Mouse (Mus musculus) heart, embryonic 16.5 days (tissue): Measurements from ENCODE around the gene Nomo1. TPM values are rescaled to one million over a fixed set of nuclear protein-coding genes. Genes with fewer than 3 reads are reported as not detected.

ENCODE experiments used
- ATAC-seq: fragments of 200-750 bp; cut with Nextera tagmentation; replicated peaks from 2 replicates; pipeline ENCODE4 v1.8.0; 2017; ENCODE audit warnings: moderate number of reproducible peaks; ENCODE audit not compliant: insufficient read depth, low FRiP score; ENCODE audit errors: extremely low read depth
- H3K27ac ChIP-seq: fragments of 300-500 bp; sonication (generic); 2 replicates; pipeline ENCODE4 v1.5.1; 2014; ENCODE audit warnings: mild to moderate bottlenecking, low read length, control low read depth, moderate library complexity
- H3K27me3 ChIP-seq: fragments of 300-500 bp; sonication (generic); 2 replicates; pipeline ENCODE4 v1.6.1; 2014; ENCODE audit warnings: low read length, mixed read lengths; ENCODE audit not compliant: control insufficient read depth, insufficient read depth
- H3K36me3 ChIP-seq: fragments of 300-500 bp; sonication (generic); 2 replicates; pipeline ENCODE4 v1.6.1; 2014; ENCODE audit not compliant: control insufficient read depth, insufficient read depth
- H3K4me1 ChIP-seq: fragments of 300-500 bp; sonication (generic); 2 replicates; pipeline ENCODE4 v1.6.1; 2014; ENCODE audit warnings: low read length, mixed read lengths; ENCODE audit not compliant: control insufficient read depth, insufficient read depth
- H3K4me2 ChIP-seq: fragments of 300-500 bp; sonication (generic); 2 replicates; pipeline ENCODE4 v1.6.1; 2014; ENCODE audit warnings: low read depth, mild to moderate bottlenecking, control low read depth, low read length
- H3K4me3 ChIP-seq: fragments of 300-500 bp; sonication (generic); 2 replicates; pipeline ENCODE4 v1.5.1; 2014; ENCODE audit warnings: mild to moderate bottlenecking, control low read depth, low read length
- H3K9ac ChIP-seq: fragments of 300-500 bp; sonication (generic); 2 replicates; pipeline ENCODE4 v1.6.1; 2014; ENCODE audit warnings: low read length, control low read depth
- H3K9me3 ChIP-seq: fragments of 300-500 bp; sonication (generic); replicated peaks from 2 replicates; pipeline ENCODE4 v1.6.1; 2016; ENCODE audit warnings: low read length; ENCODE audit not compliant: control insufficient read depth
- WGBS: fragments of 180-500 bp; shearing (Covaris S2); extraction: QIAGEN DNeasy Blood & Tissue Kit; methylation state at CpG from one replicate; pipeline ENCODE4 v1.1.7; 2014; 5-methylcytosine and 5-hydroxymethylcytosine counted together
- polyA plus RNA-seq: library from polyadenylated mRNA; unstranded; fragments of >200 nt; fragmentation: Nextera tagmentation; extraction: Ambion mirVana; gene quantifications from 2 replicates; pipeline ENCODE4 v1.2.1, GENCODE M21; 2015

The Nomo1 gene
- polyA plus RNA-seq, 1 experiment from 2014 or later = 36.2 TPM

GRCm38 (mm10) chr7:46019594-46019993 is 13.9 kb upstream of the Nomo1 start:
- Histone ChIP-seq H3K4me1 (no peaks in the 10 kb centered on the region), H3K4me3 (no peak overlapping the region), H3K27me3 (no peaks in the 10 kb centered on the region), H3K9ac (no peak overlapping the region), H3K9me3 (no peaks in the 10 kb centered on the region), H3K27ac (no peak overlapping the region), H3K4me2 (no peak overlapping the region), H3K36me3 (no peaks in the 10 kb centered on the region)
- 57% methylated on average over 3 of the region's 3 CpGs for WGBS
- ATAC-seq = no peak

- Histone ChIP-seq H3K27me3 (no peaks in the 10 kb centered on the region), H3K27ac (no peak overlapping the region), H3K36me3 (no peaks in the 10 kb centered on the region), H3K4me3 (no peak overlapping the region), H3K4me1 (no peaks in the 10 kb centered on the region), H3K4me2 (no peak overlapping the region), H3K9me3 (no peaks in the 10 kb centered on the region), H3K9ac (no peak overlapping the region)
- 21% methylated on average over 4 of the region's 4 CpGs for WGBS
- ATAC-seq = no peak
These were observed 11.5 kb upstream of the Nomo1 start for GRCm38 (mm10) chr7:46021951-46022350.

- Histone ChIP-seq H3K4me2 (no peak overlapping the region), H3K9me3 (no peaks in the 10 kb centered on the region), H3K27ac (no peak overlapping the region), H3K36me3 (no peaks in the 10 kb centered on the region), H3K9ac (no peak overlapping the region), H3K4me3 (no peak overlapping the region), H3K4me1 (no peaks in the 10 kb centered on the region), H3K27me3 (no peaks in the 10 kb centered on the region)
- WGBS = 70% methylated on average over 9 of the region's 9 CpGs
- no peak for ATAC-seq
These were observed 8.1 kb upstream of the Nomo1 start for GRCm38 (mm10) chr7:46025436-46025835.

GRCm38 (mm10) chr7:46028681-46029080 is 4.8 kb upstream of the Nomo1 start:
- no peak for ATAC-seq
- H3K27ac ChIP-seq = no peak overlapping the region

GRCm38 (mm10) chr7:46029299-46030144 is 4.0 kb upstream of the Nomo1 start:
- Histone ChIP-seq H3K4me2 (peak overlapping the region; percentile 25; the same call in 1 of the 2 replicates), H3K27me3 (no peaks in the 10 kb centered on the region), H3K4me3 (no peak overlapping the region), H3K9me3 (no peaks in the 10 kb centered on the region), H3K9ac (0 out of 2 replicates have a peak overlapping the region, but pooled peaks have one; percentile 37), H3K4me1 (peaks cover 4% of the 10 kb centered on the region), H3K27ac (no peak overlapping the region), H3K36me3 (no peaks in the 10 kb centered on the region)
- WGBS = 59% methylated on average over 9 of the region's 9 CpGs
- ATAC-seq = no peak

More at GRCm38 (mm10) chr7:46028681-46029080, 4.8 kb upstream of the Nomo1 start:
- H3K4me2 ChIP-seq = no peak overlapping the region
- no peaks in the 10 kb centered on the region for H3K9me3 ChIP-seq
- no peaks in the 10 kb centered on the region for H3K36me3 ChIP-seq
- WGBS = 84% methylated on average over 10 of the region's 10 CpGs
- H3K9ac ChIP-seq = no peak overlapping the region
- no peaks in the 10 kb centered on the region for H3K4me1 ChIP-seq
- H3K4me3 ChIP-seq = no peak overlapping the region
- H3K27me3 ChIP-seq = no peaks in the 10 kb centered on the region

GRCm38 (mm10) chr7:46030145-46030488 is 3.4 kb upstream of the Nomo1 start, which contains the start of gene Abcc6:
Gene Abcc6, minus strand, starts transcription at chr7:46030302.
- H3K4me1 ChIP-seq = peaks cover 9% of the 10 kb centered on the region
- H3K4me3 ChIP-seq = no peak within 1 kb of the TSS
- 5% methylated on average over 11 of the region's 11 CpGs for WGBS
- no peak within 1 kb of the TSS for H3K27ac ChIP-seq
- 0 out of 2 replicates have a peak within 1 kb of the TSS, but pooled peaks have one; percentile 37 for H3K9ac ChIP-seq
- H3K36me3 ChIP-seq = no peaks in the 10 kb centered on the region
- H3K9me3 ChIP-seq = no peaks in the 10 kb centered on the region
- ATAC-seq = no peak
- H3K27me3 ChIP-seq = no peaks in the 10 kb centered on the region
- peak within 1 kb of the TSS; percentile 25; the same call in 1 of the 2 replicates for H3K4me2 ChIP-seq

- H3K36me3 ChIP-seq = no peaks in the 10 kb centered on the region
- H3K4me2 ChIP-seq = no peak overlapping the region
- peaks cover 9% of the 10 kb centered on the region for H3K4me1 ChIP-seq
- H3K4me3 ChIP-seq = no peak overlapping the region
- H3K27ac ChIP-seq = no peak overlapping the region
- WGBS = 50% methylated on average over 2 of the region's 2 CpGs
- no peak for ATAC-seq
- H3K27me3 ChIP-seq = no peaks in the 10 kb centered on the region
- H3K9ac ChIP-seq = no peak overlapping the region
- no peaks in the 10 kb centered on the region for H3K9me3 ChIP-seq
These were observed 2.4 kb upstream of the Nomo1 start for GRCm38 (mm10) chr7:46031075-46031474.

- H3K36me3 ChIP-seq = peaks cover 7% of the 10 kb centered on the region; the same call in 1 of the 2 replicates
- H3K4me3 ChIP-seq = peak overlapping the region; percentile 80
- H3K9ac ChIP-seq = peak overlapping the region; percentile 83
- H3K4me2 ChIP-seq = peak overlapping the region; percentile 65
- H3K27me3 ChIP-seq = no peaks in the 10 kb centered on the region
- H3K4me1 ChIP-seq = peaks cover 9% of the 10 kb centered on the region
- no peak; the same call in 1 of the 2 replicates for ATAC-seq
- H3K27ac ChIP-seq = no peak overlapping the region
- H3K9me3 ChIP-seq = no peaks in the 10 kb centered on the region
- WGBS = under 1% methylated on average over 35 of the region's 35 CpGs
These were observed 406 bp downstream of the Nomo1 start for GRCm38 (mm10) chr7:46033870-46034337.

- no peaks in the 10 kb centered on the region for H3K27me3 ChIP-seq
- peak overlapping the region; percentile 65; the same call in 1 of the 2 replicates for H3K4me2 ChIP-seq
- no peaks in the 10 kb centered on the region for H3K9me3 ChIP-seq
- H3K36me3 ChIP-seq = peaks cover 7% of the 10 kb centered on the region; the same call in 1 of the 2 replicates
- ATAC-seq = no peak
- H3K9ac ChIP-seq = peak overlapping the region; percentile 83; the same call in 1 of the 2 replicates
- no peak overlapping the region for H3K27ac ChIP-seq
- WGBS = 69% methylated on average over 2 of the region's 2 CpGs
- no peak overlapping the region for H3K4me3 ChIP-seq
- peaks cover 9% of the 10 kb centered on the region for H3K4me1 ChIP-seq
These were observed 1.5 kb downstream of the Nomo1 start for GRCm38 (mm10) chr7:46034991-46035390.
